Mouse (Mus musculus): Measurements from ENCODE around the gene Dnah7a.
"Not testable (repeated sequence)": the region's sequence is repeated elsewhere in the genome, so short reads cannot be mapped to it uniquely, and the experiment has no call there.

Gene Dnah7a

DNA sequence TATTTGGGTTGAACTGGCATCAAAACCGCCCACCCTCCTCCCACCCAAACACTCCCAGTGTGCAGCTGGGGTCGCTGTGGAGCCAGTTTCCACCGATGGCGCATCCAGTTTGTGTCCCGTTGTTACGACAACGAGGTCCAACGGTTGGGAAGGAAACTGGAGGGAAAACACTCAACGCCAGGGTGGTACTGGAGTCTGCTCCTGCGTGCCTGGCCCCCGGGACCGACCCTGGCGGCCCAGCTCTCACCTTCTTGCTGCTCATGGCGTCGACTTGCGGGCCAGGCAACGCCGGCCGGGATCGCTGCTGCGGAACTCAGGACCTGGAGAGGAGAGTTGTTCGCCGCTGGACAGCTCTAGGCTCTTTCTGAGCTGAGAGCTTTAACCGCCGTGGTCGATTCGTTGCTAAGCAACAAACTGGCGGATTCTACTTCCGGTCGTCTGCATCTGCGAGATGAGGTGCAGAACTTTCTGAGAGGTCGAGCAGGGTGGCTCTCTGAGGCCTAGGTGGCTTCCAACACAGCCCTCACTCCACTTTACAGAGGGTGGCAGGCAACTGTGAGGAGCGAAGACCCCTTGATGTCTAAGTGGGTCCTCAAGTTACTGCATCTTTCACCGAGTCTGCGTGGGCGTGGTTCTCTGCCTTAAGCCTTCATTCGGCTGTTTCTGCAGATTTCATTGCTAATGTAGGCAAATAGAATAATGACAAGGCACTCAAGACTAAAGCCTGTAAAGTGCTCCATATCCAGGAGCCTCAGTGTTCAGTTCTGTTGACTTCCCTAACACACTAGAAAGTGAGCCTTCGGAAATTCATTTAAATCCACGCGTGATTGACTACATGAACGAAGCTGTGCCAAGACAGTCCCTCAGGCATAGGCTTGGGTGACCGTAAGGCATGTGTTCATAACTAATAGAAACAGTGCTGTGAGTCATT is at the start of gene Dnah7a:
Gene Dnah7a, minus strand, starts transcription at position 354 of the 931 bp plus-strand sequence.
- peak; percentile 29 to 59 for DNase-seq (ENCODE audit: low spot score in 2 of 2)

DNA sequence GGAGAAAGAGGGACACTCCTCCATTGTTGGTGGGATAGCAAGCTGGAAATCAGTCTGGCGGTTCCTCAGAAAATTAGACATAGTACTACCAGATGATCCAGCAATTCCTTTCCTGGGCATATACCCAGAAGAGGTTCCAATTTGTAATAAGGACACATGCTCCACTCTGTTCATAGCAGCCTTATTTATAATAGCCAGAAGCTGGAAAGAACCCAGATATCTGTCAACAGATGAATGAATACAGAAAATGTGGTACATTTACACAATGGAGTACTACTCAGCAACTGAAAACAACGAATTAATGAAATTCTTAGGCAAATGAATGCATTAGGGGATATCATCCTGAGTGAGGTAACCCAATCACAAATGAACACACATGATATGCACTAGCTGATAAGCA is 46.9 kb upstream of the Dnah7a start:
- not testable (repeated sequence) for DNase-seq (ENCODE audit: low spot score in 2 of 2)

DNA sequence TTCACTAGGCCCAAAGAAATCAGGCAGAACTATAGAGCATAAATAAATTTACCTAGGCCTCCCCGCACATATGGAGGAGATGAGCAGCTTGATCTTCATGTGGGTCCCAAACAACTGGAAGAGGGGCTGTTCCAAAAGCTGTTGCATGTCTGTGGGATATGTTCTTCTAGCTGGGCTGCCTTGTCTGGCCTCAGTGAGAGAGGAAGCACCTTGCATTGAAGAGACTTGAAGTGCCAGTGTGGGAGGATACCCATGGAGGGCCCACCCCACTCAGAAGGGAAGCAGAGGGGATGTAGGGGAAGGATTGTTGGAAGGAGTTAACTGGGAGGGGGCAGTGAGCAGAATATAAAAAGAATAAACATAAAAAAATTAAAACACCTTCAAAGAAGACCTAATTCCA is 44.6 kb upstream of the Dnah7a start:
- DNase-seq (ENCODE audit: low spot score in 2 of 2), result no peak

DNA sequence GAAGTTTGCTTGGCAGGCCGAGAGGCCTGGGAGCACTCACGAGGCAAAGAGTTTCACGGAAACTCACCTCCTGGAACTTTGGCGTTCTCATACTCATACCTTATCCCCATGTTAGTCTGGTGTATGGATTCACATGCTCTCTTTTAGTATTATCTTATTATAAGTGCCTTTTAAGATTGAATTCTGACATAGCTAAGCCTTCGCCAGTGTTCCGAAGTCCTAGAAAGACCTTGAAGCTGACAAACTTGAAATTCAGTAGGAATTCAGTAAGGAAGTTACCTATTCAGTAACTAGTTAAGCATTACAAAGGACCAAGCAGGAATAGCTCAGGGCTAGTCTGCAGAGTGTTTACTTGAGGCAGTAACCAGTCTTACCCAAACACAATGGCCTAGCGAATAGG is 44.1 kb upstream of the Dnah7a start:
- not testable (repeated sequence) for DNase-seq (ENCODE audit: low spot score in 2 of 2)

DNA sequence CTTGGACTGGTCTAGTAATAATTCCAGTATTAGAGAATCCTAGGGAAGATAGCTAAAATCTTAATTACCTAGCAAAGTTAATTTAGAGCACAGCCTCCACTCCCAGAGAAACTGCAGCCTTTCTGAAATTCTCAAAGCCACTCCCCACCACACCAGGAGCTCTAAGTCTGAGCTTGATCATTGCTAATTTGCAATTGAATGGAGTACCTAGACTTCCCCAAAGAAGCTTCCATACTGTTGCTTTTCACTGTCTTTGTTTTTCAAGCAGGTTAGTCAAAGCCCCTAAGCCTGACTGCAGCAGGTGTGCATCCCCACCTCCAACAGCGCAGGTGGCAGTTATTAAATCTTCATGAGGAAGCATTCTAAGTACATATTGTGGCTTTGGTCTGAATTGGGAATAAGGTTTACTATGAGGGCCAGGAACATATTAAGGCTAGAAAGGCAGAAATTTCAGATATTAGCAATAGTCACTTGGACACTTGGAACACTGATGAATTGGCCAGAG is 43.3 kb upstream of the Dnah7a start:
- DNase-seq (ENCODE audit: low spot score in 2 of 2), result not testable (repeated sequence)

DNA sequence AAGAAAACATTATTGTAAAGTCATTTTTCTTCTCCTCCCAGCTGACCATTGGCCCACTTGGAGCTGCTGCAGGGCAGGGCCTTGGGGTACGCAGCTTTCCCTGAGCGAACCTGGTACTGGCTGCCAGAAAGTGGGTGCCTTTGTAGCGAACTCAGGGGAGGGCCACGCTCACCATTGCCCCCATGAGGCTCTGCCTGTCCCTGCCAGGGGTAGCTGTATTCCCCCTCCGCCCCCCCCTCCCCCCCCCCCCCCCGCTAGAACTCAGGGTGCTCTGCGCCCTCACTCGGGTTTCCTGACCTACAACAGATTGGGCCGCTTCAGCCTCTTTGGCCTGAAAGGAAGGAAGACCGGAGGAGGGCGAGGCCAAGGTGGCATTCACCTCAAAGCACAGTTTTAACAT is 42.0 kb upstream of the Dnah7a start:
- DNase-seq (ENCODE audit: low spot score in 2 of 2), result no peak

DNA sequence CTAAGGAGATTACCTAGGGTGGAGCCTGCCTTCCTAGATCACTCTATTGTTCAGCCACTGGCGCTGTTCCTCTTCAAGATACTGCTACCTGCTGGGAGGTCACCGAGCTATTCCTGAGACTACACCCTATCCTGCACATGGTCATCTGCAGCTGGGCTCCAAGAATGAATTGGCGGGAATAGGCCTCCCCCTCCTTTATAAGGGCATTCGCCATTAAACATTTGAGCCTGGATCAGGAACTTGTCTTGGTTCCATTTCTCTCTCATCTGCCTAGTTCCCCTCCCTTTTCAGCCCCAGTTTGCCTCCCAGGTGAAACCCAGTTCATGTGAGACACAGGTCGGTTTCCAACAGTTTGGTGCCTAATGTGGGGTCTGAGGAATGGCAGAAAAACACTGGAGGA is 39.4 kb upstream of the Dnah7a start:
- DNase-seq (ENCODE audit: low spot score in 2 of 2), result no peak

DNA sequence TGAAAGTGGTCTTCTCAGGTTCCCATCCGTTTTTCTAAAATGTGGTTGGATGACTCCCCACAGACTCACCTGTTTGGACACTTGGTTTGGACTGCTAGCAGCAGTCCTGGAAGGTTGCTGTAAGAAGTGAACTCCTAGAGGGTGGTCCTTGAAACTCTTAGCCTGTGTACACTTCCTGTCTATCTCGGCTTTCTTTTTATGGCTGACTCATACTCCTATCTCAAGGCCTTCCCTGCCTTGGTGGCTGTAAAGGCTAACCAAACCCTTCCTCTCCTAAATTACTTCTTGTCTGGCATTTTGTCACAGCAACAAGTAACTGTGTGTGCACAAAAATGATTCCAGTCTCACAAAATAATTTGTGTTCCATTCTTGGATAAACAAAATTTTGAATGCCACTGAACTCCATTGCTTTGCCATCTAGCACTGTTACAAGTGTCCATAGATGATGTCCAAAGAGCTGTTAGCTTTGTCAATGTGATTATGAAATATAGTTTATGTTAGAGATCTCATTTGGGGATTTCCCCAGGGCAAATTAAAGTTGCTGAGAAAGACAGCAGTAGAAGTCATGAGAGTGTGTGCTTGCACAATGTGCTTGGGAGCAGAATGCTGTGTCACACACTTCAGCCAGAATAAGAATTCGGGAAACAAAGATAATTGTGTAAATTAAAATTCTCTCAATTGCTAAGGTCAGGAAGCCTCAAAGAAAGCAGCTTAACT is 35.3 kb upstream of the Dnah7a start:
- DNase-seq (ENCODE audit: low spot score in 2 of 2), result no peak

DNA sequence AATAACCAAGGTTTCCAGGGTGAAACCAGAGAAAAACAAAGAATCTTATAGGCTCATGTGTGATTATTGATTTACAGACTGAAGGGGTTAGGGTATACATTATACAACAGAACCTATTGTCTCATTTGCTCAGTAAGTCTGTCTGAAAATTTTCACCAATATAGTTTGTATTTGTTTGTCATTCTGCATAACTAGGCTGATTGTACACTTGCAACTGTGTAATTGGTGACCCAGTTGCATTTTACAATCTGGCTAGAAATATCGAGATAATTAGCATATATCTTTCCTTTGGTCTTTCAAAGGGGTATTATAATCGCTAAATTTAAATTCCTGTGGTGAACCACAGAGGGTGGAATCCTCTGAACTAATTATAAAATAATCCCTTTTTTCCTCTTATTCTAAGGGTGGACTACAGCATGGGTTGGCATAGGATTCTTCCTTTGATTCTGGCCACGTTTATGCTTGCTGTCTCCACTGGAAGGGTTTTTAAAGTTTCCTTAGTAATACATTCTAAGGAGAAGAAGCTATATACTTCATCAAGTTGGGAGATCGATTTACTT is 34.3 kb upstream of the Dnah7a start:
- no peak for DNase-seq (ENCODE audit: low spot score in 2 of 2)

DNA sequence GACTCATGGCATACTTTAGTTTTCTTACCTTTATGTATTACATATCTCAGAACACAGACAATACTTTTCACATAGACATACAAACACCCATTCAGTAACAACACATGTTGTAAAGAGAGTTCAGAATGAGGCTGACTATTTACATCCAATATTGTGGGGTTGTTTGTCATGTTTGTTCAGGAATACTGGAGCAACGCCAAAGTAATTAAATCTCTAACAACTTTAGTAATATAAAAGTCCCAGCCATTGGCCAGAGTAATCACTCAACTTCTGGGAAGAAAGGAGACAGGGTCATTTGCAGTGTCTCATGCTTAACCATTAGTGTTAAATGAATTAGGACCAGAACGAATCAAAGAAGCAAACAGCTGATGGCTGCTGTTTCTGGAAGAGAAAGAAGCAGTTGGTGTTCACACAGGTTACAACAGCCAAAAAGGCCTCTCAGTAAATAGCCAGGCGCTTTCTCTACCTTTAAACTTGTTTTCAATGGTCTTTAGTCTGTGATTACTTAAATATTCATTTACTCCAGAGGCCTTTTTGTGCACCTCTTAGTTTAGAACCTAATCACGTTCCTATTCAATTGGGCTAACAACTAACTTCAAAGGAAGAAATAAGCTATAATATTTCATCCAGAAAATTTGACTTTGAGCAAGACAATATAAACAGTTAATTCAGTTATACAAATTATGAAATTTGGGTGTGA is 33.6 kb upstream of the Dnah7a start:
- DNase-seq (ENCODE audit: low spot score in 2 of 2), result not testable (repeated sequence)

DNA sequence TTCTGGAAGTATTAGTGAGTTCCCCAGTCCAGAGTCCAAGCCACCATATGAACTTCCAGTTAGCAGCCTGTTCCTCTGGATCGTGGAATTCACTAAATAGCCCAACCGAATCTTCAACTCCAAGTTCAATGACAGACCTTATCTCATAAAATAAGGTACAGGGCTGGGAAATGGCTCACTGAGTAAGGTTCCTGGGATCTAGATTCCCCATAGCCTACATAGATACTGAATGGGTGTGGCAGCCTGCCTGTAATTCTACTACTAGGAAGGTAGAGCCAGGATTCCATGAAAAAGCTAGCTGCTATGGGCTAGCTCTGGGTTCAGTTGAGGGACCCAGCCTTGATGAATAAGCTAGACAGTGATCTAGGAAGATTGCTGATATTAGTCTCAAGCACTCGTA is 30.0 kb upstream of the Dnah7a start:
- no peak for DNase-seq (ENCODE audit: low spot score in 2 of 2)

DNA sequence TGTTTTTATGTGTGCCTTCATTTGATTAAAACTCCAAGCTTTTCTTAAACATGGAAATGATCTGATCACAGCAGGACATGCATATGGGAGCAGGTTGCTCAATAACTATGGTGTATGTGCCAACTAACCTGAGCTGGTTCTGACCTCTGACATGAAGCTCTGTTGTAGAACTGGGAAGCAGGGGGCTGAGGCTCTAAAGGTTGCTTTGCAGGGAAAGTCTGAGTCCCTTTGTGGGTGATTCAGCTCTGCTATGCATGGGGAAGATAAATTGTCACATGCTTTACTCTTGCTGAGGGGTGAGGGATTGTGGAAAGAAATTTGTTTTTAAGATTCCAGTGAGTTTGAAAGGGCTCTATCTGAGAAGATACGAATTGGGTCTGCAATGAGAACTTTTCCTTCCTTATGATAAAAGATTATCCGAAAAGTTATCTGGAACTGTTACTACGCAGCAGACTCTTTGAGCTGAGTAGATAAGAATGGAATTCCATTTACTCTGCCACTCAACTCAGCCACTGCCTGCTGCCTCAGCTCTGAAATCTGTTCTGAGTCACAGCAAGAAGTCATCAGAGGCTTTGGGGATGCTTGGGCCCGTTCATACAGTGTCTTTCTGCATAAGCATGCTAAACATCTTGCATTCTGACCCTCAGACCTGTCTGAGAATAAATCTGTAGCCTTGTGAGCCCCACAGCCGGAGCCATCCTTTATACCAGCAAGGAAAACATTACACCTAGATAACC is 22.1 kb upstream of the Dnah7a start:
- no peak for DNase-seq (ENCODE audit: low spot score in 2 of 2)

DNA sequence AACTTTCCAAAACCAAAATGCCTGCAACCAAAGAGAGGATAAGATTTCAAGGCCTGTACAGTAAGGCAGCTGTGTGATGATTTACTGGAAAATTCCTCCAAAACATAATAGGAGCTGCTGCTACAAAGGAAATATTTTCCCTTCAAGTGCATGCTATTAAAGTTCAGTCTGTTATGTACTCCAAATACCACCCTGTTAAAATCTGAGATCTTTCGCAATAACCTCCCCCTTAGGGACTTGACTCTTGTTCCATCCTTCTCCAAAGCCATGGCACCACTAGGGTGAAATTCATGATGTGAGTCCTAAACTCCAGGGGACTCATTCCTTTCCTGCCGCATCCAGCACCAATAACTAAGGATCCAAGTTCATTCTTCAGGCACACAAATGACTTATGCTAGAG is 20.3 kb upstream of the Dnah7a start:
- no peak for DNase-seq (ENCODE audit: low spot score in 2 of 2)

DNA sequence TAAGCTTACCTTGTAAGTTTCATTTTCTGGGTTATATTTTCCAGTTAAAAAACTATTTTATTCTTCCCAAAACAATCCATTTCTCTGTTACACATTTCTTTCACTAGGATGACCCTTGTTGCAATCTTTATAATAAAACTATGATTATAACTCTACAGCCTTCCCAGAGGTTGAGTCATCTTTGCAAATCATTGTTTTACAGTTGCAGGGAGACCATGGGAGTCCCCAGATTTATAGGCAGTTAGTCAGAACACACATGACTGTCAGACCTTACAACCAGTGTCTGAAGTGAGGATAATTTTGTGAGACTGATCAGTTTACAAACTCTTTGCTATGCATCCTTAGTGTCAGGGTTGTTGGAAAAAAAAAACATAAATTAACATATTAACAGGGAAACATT is 14.8 kb upstream of the Dnah7a start:
- no peak for DNase-seq (ENCODE audit: low spot score in 2 of 2)

DNA sequence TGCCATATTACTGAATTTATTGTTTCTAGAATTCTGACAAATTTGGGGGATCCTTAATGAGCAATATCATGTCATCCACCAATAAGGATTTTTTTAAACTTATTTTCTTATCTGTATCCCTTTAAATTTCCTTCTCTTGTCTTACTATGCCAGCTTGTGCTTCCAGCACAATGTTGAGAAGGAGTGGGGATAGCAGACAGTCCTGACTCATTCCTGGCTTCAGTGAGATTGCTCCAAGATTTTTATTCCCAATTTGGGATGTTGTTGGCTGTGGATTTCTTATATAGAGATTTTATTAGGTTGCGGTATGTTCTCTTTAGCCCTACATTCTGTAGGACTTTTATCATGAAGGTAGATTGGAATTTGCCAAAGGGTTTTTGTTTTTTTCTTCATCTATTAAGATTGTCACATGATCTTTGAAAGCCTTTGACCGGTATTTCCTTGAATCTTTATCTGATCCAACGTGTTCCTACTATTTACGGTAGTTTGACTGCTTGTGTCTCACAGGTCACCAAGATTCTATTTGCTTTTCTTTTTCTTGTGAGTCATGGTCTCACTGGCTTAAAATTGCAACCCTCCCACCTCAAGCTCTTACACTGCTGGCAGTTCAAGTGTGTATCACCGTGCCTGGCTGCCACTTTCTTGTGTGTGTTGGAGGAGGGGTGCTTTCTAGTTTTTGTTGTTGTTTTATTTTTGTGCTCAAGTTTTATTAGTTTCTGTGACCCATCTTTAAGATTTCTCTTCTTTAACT is 14.2 kb upstream of the Dnah7a start:
- DNase-seq (ENCODE audit: low spot score in 2 of 2), result no peak

DNA sequence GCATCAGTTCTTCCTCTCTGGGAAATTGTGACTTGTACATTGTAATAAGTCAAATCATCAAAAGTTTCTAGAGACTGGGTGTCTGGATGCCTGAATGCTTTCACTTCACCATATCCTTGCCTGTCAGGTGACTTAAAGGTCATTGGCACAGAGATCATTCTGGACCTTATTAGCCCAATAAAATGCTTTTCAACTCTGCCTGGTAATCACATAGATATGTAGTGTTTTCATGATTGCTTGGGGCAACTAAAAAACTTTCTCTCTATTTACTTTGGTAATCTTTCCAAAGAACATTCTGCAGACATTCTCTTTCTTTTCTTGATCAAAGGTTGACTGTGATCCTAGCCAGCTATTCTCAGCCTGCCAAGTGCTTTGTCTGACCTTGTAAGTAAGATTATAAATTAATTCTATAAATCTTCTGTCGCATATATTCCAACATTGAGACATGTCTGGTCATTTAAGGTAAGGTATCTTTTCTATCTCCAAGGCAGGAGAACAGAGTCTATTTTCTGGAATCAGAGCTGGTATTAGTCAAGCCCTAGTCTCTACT is 9.5 kb upstream of the Dnah7a start:
- DNase-seq (ENCODE audit: low spot score in 2 of 2), result no peak

DNA sequence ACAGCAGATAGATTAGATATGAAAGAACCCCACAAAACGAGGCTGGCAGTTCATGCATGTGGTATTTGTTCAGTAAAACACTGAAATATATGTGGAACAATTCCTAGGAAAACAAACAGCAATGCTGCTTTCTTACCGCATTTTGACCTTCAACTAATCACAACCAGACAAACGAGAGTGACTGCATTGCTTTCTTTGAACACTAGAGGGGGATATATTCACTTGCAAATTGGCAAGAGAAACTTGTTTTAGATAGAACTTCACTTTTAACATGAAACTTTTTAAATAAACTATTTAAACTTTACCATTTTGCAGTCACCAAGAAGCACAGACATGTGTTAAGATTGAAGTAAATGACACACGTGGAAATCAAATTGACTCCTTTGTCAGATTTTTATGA is 8.9 kb upstream of the Dnah7a start:
- no peak for DNase-seq (ENCODE audit: low spot score in 2 of 2)

DNA sequence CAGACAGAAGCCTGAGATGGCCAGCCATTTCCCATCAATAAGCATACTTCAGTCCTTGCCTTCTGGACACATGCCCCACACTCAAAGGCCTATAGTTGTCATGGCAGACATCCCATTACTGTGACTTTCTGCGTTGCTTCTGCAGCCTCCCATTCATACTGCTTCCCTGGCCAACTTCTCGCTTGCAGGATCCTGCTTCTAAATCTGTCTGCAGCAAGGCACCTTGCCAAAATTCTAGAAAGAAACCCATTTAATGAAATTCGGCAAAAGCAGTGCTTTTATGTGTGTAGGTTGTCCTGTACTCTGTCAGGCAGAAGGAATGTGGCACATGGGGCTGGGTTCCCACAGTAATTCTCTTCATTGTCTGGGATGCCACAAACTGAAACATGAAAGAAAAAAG is 6.8 kb upstream of the Dnah7a start:
- peak in 1 of 2 experiments; percentile 17 for DNase-seq (ENCODE audit: low spot score in 2 of 2)

DNA sequence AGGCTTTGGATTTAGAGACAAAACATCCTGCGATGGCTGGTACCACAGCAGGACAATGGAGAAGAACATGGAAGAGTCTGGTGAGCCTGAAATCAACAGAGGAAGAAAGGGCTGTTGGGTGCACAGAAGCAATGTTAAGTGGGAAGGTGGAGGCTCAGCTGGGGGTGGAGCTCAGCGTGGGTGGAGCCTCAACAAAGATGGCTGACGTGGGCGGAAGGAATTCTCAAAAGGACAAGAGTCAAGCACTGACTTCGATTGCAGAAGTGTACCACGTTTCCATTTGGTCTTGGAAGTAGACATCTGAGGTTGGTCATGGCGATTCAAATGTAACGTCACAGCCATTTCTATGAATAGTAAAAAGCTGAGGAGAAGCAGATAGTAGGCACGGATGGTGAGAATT is 4.5 kb upstream of the Dnah7a start:
- no peak for DNase-seq (ENCODE audit: low spot score in 2 of 2)

DNA sequence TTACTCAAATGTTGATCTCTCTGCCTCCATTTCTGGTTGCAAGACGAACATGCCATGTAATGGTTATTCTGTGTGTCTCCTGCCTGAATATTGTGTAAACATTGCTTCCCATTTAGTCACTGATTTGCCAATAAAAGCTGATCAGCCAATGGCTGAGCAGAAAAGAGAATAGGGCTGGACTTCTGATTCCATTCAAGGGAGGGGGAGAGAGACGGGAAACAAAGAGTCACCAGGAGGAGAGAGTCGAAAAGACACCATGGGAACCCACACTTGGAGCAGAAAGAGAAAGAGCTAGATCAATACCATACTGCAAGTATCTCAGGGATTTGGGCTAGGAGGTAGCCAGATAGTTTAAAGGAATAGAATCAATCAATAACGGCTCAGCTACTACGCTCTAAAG is 3.0 kb upstream of the Dnah7a start:
- DNase-seq (ENCODE audit: low spot score in 2 of 2), result not testable (repeated sequence)

All from frontal cortex, postnatal 10 days (tissue).